Mouse (Mus musculus): ENCODE measurements around the gene Dgki.

Gene Dgki

DNA sequence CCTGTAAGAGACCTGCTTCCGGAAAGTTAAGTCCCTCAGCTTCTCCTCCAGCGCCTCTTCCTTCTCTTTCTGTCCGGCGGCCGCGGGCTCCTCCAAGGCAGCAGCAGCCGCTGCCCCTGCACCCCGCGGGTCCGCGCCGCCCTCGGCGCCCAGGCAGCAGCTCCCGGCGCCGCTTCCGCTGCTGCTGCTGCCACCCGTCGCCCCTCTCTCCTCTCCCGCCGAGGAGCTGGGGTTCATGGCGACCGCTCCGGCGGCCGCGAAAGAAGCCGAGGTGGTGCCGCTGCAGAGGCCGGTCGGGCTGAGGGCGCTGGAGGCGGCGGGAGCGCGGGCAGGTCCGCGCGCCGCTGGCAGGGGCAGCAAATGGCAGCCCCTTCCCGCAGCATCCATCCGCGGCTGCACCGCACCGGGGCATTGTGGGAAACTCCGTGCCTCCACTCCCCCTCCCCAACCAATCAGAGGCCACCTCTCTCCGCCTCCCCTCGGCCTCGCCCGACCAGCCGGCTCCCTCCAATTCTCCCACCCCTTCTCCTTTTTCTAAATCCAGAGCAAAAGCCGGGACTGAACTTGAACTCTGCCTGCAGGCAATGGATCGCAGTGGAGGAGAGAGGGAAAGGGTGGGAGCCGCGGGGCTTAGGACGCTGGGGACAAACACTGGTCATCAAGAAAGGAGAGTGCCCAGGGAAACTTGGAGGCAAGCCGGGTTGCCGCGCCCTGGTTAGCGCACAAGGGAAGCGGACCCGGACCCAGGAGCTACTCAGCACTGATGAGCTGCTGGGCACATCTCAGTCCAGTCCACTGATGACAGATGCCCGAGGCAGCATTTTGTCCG is at the start of gene Dgki:
Dgki (minus strand) TSS at position 623 of the 829 bp plus-strand sequence.
- DNase-seq (ENCODE audit: inconsistent ontology term): peak; percentile 53

DNA sequence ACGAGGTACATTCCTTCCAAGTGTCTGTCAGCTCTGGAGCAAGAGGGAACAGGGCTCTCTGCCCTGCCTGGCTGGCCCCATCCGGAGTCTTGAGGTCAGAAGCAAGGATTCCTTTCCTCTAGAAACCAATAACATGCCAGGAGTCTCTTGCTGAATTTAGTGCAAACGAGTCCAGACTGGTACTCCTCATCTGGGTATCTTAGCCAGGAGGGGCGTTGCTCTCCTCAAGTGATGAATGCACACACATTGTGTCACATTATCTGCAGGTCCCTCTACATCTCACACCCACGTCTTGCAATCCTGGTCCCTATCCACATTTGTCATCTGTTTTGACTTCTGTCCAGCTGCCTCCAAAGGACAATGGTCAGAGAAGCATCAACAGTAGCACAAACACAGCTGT is 47.6 kb upstream of the Dgki start:
- DNase-seq (ENCODE audit: inconsistent ontology term): no peak

DNA sequence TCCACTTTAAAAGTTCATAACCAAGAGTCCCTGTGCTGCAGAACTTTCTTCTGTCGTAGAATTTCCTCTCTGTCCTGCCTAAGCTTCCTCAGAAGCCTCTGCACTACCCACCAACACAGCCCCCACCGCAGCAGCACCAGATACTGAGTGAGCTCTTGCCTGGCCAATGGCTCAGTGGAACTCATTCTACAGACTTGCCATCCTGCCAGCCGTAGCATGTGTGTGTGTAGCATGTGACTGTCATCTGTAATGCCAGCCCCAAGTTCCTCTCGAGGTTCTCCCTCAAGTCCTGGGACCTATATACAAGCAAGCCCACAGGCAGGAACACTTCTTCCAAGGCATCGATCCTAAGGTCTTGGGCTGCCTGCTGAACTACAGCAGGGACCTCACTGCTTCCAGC is 38.1 kb upstream of the Dgki start:
- no peak for DNase-seq (ENCODE audit: inconsistent ontology term)

- peak; percentile 48 for DNase-seq (ENCODE audit: inconsistent ontology term)
Observed at GRCm38 (mm10) chr6:37336831-37337260, 36.9 kb upstream of the Dgki start.

DNA sequence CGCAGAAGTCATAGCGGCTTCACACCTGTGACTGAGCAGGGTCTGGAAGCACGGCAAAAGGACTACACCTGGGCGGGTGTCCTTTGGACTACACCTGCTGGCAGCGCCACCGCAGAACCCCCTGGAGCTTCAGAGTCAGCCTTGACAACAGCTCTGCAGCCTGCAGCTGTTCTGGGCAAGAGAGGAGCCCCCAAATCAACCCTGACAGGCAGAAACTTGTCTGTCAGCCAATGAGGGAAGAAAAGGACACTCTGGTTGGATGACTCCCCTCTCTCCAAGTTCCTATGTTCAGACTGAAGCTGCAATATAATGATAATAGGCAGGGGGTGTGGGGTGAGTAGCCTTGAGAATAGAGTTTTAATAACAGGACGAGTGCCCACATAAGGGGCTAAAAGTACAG is 36.4 kb upstream of the Dgki start:
- DNase-seq (ENCODE audit: inconsistent ontology term): no peak

DNA sequence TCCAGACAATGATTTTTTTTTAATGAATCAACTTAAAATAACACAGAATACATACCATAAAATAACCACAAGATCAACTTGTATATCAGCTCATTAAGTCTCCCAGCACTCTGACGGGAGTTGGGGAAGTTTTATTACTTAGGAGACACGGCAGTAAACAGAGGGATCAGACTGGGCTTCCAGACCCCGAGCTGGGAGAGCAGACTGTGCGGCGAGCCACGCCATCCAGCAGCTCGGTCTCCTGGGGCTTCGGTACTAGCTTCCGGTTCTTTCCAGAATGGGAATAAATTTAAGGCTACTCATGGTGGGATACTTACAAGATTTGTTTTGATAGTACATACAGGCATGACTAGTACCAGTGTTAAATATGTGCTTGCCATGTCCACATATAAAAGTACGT is 32.9 kb upstream of the Dgki start:
- DNase-seq (ENCODE audit: inconsistent ontology term): no peak

GRCm38 (mm10) chr6:37329901-37330864 is 30.2 kb upstream of the Dgki start:
- peak; percentile 81 for DNase-seq (ENCODE audit: inconsistent ontology term)

DNA sequence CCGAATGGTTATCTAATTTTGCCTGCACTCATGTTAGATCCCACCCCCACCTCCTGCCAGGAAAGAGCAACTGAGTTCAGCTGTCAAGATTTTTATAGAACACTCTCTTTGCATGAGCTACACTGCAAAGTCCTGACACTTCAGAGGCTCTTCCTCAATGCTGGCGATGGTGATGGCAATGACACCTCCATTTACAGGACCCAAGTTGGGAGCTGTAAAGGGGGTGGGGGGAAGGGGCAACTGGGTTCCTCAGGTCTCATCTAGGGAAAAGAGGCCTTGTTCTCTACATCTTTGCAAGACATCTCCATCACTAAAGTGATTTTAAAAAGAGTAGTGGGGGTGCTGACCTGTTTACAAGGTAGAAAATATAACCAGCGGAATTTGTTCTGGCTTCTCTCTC is 29.4 kb upstream of the Dgki start:
- DNase-seq (ENCODE audit: inconsistent ontology term): no peak

GRCm38 (mm10) chr6:37328671-37329070 is 28.7 kb upstream of the Dgki start:
- DNase-seq (ENCODE audit: inconsistent ontology term): no peak

GRCm38 (mm10) chr6:37327519-37327918 is 27.5 kb upstream of the Dgki start:
- no peak for DNase-seq (ENCODE audit: inconsistent ontology term)

- DNase-seq (ENCODE audit: inconsistent ontology term): no peak
Observed at GRCm38 (mm10) chr6:37326603-37326955, 26.6 kb upstream of the Dgki start.

DNA sequence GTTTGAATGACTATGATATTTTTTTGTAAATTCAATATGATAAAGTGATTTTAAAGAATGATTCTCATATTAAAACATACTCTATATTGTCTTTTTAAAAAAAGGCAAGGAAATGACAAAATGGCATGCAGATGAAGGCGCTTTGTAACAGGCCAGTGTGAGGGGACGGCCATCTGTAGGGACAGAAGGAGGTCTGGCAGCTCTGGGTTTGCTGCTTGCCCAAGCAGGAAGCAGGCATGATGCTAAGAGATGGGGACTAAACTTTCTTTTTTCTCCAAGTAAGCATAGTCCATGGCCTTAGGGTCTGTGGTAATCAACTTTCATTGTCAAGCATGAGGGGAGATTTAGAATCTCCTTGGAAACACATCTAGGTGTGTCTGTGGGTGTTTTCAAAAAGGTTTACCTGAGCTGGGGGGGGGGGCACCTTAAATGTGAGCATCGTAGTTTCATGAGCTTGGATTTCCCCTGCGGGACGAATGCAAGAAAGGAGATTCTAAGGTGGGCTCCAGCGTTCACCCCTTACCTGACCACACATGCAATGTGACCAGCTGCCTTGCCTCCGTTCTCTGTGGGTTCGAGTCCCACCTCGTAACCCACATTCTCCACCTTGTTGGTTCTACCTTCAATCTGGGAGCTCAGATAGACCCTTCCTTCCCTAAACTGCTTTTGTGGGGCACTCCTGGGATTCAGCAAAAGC is 26.1 kb upstream of the Dgki start:
- no peak for DNase-seq (ENCODE audit: inconsistent ontology term)

DNA sequence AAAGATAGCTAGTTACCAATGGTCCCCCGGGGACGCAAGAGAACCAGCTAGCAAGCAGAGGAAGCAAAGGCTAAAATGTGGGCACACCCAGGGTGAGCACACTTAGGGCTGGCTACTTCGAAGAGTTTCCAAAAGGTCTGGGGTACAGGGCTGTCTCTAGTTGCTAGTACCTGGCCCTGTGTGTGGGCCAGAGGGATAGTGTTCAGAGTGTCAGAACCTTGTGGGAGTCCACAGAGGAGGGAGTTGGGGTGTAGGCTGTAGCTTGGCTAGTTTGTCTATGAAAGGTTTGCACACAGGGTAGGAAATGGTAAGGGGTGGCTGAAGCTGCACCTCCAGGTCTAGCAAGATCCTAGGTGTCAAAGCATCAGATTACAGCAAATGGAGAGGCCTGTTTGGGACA is 25.1 kb upstream of the Dgki start:
- DNase-seq (ENCODE audit: inconsistent ontology term): no peak

- DNase-seq (ENCODE audit: inconsistent ontology term): no peak
Observed at GRCm38 (mm10) chr6:37322641-37323040, 22.7 kb upstream of the Dgki start.

DNA sequence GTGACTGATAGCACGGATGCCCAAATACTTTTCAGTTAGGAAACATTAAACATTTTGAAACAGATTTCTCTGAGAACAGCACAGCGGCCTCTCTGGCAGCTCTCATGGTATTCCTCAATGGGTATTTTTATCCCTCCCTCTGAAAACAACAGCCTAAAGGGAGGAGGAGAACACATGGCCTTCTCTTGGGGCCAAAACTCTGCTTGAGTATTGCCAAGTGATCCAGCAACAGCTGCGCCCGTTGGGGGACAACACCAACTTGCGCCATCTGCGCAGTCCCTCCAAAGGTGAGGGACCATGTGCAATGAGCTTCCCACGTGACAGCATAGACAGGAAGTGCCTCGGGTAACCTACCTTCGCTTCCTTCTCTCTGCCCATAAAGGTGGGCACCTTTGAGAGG is 22.1 kb upstream of the Dgki start:
- DNase-seq (ENCODE audit: inconsistent ontology term): no peak

GRCm38 (mm10) chr6:37317904-37318303 is 17.9 kb upstream of the Dgki start:
- no peak for DNase-seq (ENCODE audit: inconsistent ontology term)

DNA sequence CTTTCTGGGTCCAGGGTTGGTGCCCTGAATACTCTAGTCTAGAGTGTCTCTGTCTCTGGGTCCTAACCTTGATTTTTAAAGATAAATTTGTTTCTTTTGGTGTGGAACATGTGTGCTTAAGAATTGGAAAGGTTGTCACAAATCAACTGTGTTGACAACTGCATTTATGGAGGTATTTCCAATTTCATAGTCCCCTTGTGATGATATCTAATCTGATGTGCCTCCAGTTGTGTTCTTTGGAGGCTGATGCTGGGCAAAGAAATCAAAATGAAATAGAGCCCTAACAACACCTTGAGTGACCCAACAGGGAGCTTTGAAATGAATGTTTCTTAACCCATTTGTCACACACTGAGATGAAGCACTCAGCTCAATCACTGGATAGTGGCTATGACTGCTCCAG is 15.5 kb upstream of the Dgki start:
- no peak for DNase-seq (ENCODE audit: inconsistent ontology term)

DNA sequence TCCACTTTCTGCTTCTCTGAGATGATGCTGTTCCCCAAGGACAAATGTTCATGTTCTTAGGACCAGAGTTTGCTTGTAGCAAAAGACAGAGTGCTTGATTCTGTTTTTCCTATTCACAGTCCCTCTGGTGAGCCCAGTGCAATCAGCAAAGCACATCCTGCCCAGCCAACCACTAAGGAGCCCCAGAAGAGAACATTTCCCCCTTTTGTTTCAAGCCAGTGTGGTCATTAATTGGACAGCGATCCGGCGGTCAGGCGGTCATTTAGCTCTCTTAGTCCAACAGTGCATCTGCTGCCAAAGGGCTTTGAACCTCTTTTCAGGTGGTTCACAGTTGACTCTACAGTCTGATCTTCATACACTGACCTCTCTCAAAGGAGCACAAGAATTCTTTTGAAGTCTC is 10.6 kb upstream of the Dgki start:
- DNase-seq (ENCODE audit: inconsistent ontology term): peak; percentile 53

- no peak for DNase-seq (ENCODE audit: inconsistent ontology term)
Observed at GRCm38 (mm10) chr6:37306616-37307015, 6.6 kb upstream of the Dgki start.

- no peak for DNase-seq (ENCODE audit: inconsistent ontology term)
Observed at GRCm38 (mm10) chr6:37300492-37300891, 508 bp upstream of the Dgki start.

DNA sequence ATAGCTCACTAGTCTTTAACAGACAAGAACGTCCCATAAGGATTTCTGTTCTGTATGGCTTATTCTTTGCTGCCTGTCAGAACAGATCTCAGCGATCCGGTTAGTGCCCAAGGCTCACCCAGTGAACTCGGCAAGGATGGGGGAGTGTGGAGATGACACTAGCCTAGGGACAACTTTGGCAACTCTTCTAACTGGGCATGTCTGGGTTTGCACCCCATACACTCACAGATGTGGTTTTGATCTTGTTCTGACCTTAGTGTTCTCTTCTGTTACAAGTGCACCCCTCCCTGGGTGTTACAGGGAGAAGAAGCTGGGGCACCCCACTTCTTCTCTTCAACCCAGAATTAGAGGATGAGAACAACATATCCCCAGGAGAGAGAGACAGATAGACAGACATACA is 1.0 kb downstream of the Dgki start:
- DNase-seq (ENCODE audit: inconsistent ontology term): peak; percentile 25

Measured in Muller cell, postnatal 12 days (primary cell).